Mouse (Mus musculus) embryo, embryonic 11.5 days (tissue): ENCODE measurements around the gene Slc30a2.
"Not testable (repeated sequence)": the region's sequence is repeated elsewhere in the genome, so short reads cannot be mapped to it uniquely, and the experiment has no call there.

ENCODE experiments used
- DNase-seq: peaks from one replicate; pipeline ENCODE4 v3.0.0-alpha.2; 2012; ENCODE audit warnings: low read depth, low spot score

Gene Slc30a2

GRCm38 (mm10) chr4:134343071-134344031, at the start of gene Slc30a2:
Gene Slc30a2, plus strand, starts transcription at chr4:134343181.
- no peak for DNase-seq

DNA sequence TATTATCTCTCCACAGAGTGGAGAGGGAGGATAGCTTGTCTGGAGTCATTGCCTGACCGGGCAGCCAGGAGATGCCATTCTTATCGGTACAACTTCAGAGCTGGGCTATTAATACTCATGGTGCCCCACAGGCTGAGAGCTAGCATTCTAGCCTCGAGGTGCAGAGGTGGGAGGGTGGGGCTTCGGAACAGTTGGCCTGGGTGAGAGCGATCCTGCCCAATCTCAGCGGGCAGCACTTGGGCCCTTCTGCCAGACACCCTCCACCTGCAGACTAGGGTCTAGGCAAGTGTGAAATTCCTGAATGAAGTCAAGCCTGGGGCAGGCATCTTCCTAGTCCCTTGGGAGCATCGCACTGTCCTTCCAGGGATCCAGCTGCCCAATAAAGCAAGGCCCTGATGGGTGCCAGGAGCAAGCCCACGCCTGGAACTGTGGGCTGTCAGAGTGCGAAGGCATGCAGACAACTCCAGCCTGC, 49.3 kb upstream of the Slc30a2 start:
- no peak for DNase-seq

DNA sequence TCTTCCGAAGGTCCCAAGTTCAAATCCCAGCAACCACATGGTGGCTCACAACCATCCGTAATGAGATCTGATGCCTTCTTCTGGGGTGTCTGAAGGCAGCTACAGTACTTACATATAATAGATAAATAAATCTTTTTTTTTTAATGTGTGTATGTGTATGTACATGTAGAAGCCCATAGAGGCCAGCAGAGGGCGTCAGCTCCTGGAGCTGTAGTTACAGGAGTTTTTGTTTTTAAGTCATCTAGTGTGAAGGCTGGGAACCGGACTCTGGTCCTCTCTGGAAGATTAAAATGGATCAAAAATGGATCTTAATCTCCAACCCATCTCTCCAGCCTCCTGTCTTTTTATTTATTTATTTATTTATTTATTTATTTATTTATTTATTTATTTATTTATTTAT, 46.9 kb upstream of the Slc30a2 start:
- DNase-seq = not testable (repeated sequence)

DNA sequence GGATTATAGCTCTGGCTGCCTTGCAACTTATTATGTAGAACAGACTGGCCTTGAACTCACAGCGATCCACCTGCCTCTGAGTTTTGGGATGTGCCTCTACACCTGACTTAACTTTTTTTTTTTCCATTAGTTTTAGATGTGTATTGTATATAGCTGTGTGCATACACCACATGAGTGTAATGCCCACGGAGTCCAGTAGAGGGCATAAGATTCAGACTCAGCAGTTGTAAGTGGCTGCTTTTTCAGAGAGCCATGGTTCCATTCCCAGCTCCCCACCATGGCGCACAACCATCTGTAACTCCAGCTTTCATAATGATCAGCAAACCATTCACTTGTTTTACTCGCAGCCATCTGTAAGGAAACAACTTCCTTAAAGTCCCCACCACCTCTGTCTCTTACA, 46.5 kb upstream of the Slc30a2 start:
- no peak for DNase-seq

GRCm38 (mm10) chr4:134297369-134297768, 45.6 kb upstream of the Slc30a2 start:
- no peak for DNase-seq

GRCm38 (mm10) chr4:134298626-134299497, 44.1 kb upstream of the Slc30a2 start:
- DNase-seq = no peak

GRCm38 (mm10) chr4:134299498-134299810, 43.5 kb upstream of the Slc30a2 start:
- DNase-seq = no peak

- no peak for DNase-seq
These were observed 42.7 kb upstream of the Slc30a2 start for GRCm38 (mm10) chr4:134300316-134300715.

DNA sequence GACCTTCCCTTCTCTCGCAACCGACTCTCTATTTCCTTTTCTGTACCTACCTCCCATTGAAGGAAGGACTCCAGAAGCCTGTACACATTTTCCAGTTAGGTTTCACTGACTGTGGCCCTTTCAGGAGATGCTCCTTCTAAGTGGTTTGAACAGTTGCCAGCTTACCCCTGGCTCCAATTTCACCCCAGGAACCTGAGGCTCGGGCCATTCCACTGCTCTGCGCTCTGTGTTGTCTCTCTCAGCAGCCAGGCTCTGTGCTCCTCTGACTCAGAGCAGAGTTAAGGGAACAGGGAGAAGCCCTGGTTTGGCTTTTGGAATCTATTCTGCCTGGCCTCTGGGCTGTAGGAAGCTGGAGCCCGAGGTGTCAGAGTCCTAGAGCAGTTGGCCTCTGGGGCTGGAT, 40.9 kb upstream of the Slc30a2 start:
- DNase-seq = no peak

- no peak for DNase-seq
These were observed 36.0 kb upstream of the Slc30a2 start for GRCm38 (mm10) chr4:134306963-134307362.

DNA sequence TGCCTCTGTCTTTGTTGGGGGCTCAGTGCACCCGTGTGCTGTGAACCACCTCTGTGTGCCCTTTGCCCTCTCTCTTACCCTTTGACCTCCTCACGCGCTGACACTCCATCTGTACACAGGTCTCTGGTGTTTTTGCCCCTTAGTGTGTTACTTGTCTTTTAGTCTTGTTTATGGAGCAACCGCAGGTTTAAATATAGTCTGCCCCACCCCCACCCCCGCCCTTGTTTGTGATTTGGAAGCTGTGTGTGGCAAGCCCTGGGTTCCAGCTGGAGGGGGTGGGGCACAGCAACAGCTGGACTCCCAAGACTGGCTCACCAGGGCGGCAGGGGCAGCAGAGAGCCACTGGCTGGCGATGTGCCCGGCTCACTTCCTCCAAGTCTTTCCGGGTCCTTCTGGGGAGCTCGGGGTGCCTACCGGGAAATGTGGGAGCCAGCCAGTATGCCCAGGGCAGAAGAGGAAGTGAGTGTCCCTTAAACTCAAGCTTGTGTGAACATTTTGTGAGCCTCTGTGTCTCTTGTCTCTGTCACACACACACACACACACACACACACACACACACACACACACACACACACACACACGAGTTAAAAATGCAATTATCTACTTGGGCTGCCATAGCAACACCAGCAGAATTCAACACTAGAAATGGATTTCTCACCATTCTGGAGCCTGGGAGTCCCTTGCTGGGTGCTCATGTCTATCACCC, 35.5 kb upstream of the Slc30a2 start:
- no peak for DNase-seq

DNA sequence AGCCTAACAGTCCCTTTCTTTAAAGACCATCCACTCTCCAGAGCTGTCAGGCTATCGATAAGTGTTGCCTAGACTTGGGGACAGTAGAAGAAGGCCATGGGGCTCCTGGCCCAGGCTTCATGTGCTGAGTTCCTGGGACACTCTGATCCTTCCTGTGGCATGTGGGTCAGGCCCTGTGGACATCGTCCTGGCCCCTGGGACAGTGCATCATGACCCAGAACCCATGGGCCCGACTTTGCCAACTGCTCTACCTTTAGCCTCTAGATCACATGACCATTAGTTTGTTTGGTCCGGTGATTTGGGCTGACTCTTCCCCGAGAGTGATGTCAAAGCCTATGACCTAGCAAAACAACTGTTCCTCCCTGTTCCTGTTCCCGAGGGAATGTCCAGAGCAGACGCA, 32.9 kb upstream of the Slc30a2 start:
- DNase-seq = no peak

DNA sequence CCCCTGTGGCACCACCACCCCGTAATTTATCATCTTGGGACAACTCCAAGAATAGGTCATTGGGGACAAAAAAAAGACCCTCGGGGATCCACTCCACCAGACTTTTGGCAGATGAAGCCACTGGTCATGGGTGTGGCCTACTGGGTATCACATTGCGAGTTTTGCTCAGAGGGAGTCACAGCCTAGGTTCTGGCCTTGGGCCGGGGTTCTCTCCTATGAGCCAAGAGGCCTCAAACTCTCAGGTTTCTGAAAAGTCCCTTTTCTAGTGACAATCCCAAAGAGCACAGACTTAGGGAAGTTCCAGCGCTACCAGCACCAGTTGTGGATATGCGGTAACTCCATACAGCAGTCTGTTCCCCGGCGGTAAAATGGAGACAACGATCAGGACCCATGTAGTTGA, 32.3 kb upstream of the Slc30a2 start:
- DNase-seq = no peak

GRCm38 (mm10) chr4:134311784-134312183, 31.2 kb upstream of the Slc30a2 start:
- no peak for DNase-seq

DNA sequence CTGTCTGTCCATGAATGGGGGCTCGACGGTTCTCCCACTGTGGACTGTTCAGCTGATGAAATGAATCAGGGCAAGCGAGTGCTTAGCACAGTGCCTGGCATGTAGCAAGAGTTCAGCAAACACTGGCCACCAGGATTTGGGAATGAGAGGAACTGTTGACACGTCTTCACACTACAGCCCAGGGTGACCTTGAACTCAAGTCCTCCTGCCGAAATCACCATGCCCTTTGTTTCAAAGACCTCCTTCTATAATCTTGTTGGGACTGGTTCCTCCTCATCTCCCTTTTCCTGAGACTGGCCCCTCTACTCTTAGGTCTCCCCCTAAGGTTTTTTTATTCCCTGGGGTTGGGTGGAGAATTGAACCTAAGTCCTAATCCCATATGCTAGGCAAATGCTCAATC, 30.6 kb upstream of the Slc30a2 start:
- DNase-seq = no peak

GRCm38 (mm10) chr4:134312901-134313300, 30.1 kb upstream of the Slc30a2 start:
- DNase-seq = no peak

DNA sequence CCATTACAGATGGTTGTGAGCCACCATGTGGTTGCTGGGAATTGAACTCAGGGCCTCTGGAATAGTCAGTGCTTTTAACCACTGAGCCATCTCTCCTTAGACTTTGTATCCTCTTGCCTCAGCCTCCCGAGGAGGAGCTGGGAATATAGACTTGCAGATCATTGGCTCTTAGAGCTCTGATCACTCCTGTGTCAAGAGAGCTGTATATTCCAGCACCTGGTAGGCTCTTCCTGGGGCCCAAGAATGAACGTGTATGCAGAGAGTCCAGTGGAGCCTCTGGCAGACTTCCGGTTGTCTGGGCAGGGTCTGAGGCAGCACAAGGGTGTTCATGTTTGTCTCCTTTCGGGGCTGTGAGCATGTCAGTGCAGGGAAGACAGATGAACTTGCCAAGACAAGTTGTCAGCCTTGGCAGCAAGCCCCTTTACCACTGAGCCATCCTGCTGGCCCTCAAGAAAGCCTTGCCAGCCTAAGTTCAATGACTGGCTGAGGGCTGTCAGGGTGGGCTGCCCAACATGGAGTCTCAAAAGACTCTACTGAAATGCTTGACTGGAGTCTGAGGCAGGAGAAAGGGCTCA, 28.8 kb upstream of the Slc30a2 start:
- DNase-seq = no peak

DNA sequence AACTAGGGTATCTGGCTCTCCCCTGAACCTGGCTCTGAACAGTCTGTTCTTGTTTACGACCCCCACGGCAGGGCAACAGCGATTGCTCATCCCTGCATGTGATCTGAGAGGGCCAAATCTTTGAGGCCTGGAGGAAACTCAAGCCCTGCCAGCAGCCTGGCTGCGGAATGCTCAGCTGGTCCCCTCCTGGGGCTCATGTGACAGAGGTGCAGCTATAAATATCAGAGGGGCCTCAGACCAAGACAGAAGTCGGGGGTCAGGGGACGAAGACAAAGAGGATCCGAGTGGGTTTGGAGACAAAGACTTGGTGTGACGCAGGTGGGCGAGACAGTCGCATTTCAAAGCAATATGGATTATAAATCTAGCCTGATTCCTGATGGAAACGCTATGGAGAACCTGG, 28.1 kb upstream of the Slc30a2 start, which contains the start of gene Trim63:
Gene Trim63 (plus strand): TSS at position 245 of the 400 bp plus-strand sequence.
- DNase-seq = no peak

GRCm38 (mm10) chr4:134315470-134315869, 27.5 kb upstream of the Slc30a2 start:
- DNase-seq = no peak

- DNase-seq = no peak
These were observed 26.6 kb upstream of the Slc30a2 start for GRCm38 (mm10) chr4:134316390-134316789.

- no peak for DNase-seq
These were observed 23.9 kb upstream of the Slc30a2 start for GRCm38 (mm10) chr4:134319074-134319473.
